Mouse (Mus musculus) thymus, postnatal 25 days (tissue): ENCODE data around the gene Pde7b.

Source experiments
- DNase-seq: peaks from one replicate; pipeline ENCODE4 v3.0.0; 2022

The Pde7b gene

GRCm38 (mm10) chr10:20492216-20492964 is 232.5 kb downstream of the Pde7b start:
- DNase-seq = no peak

DNA sequence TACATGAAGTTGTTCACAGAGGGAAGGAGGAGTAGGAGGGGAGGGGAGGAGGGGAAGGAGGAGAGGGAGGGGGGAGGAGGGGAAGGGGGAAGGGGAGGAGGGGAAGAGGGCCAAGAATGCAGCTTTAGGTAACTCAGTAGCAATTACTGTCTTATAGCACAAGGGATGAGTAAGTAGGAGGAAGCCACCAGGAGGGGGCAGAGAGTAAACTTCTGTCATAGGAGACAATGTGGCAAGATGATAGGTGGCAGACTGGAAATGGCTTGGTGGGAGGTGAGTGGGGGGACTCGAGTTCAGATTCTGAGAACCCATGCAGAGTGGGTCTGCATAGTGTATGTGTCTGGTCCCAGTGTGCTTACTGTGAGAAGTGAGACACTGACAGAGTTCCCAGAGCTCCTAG is 234.1 kb downstream of the Pde7b start:
- peak; percentile 22 for DNase-seq

DNA sequence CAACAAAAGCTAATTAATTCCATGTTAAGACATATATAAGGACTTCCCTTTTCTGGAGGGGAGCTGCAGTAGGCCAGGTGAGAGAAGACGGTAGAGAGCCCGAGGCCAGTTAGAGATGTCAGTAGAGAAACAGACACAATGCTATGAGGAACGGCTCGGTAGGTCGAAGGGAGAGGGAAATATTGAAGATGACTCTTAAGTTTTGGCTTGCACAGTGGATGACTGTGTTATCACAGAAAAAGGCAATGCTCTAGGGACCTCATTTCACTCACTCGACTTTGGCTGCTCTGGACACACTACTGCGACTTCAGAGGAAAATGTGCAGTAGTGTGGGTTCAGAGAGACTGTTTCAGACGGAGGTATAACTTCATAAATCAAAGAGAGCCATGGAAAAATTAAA is 234.6 kb downstream of the Pde7b start:
- DNase-seq = no peak

DNA sequence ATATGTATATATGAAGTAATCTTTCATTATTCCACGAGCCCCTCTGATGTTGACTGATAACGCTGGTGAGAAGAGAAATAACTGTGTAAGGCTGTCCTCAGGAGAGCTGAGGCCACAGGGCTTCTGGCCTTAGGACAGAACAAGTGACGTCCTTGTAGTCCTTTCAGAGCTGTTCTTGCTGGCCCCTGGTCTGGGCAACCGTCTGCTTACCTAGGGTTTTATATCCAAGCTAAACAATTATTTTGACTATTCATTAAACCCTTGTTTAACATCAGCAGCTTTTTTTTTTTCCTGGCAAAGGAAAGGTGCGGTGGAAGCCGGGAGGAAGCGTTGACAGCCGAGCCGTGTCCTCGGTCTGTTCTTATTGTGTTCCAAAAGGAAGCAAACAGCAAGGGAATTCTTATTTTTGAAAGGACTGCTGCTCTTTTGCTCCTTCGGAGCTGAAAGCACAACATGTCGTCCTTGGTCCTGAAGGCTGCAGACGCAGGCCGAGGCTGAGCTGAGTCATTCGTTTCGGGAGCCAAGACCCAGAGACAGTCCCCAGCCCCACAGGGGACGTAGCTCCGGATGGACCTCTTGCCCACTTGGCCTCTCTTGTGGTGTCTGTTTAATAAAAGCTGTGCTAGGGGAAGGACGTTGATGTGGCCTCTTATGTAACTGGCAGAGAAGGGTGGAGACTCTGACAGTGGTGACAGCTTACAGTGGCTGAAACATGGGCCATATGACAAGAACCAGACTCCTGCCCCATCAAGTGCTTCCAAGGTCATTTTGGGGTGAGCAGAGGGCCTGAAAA is 238.2 kb downstream of the Pde7b start:
- DNase-seq = no peak

GRCm38 (mm10) chr10:20485816-20486215 is 239.1 kb downstream of the Pde7b start:
- no peak for DNase-seq

GRCm38 (mm10) chr10:20479481-20479880 is 245.4 kb downstream of the Pde7b start:
- DNase-seq = no peak

DNA sequence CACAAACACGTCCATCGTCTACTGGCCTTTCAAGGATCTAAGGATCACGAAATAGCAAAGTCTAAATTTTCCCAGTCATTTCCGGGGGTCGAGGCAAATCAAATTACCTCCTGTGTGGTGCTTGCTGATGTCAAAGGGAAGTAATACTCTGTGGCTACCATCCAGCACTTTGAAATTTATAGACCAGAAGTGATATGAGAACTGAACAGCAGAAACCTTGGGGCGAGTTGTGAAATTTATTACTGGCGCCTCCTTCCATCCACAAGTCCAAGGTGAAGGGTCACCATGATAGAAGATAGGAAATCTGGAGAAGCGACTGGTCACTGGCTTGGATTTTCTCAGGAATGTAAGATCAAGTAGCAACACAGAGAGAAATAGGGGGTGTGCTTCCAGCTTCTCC is 246.4 kb downstream of the Pde7b start:
- DNase-seq = no peak

- DNase-seq = no peak
Observed at GRCm38 (mm10) chr10:20474831-20475230, 250.0 kb downstream of the Pde7b start.

DNA sequence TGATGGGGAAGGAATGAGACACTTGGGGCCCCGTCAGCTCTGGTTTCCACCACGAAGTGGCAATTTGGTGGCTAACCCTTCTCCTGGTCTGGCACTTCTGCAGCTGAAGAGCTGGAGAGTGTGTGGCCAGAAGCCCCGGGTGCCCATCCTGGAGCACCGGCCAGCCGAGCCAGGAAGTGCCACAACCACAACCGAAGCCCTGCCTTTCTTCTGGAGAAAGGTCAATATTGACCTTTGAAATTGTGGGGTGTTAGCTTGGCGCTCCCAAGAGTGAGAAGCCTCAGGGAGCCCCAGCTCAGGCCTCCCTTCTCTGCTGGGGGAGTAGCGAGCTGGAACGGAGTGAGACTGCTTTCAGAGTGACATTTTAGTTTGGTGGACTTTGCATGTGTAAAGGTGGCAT is 250.8 kb downstream of the Pde7b start:
- DNase-seq = no peak

DNA sequence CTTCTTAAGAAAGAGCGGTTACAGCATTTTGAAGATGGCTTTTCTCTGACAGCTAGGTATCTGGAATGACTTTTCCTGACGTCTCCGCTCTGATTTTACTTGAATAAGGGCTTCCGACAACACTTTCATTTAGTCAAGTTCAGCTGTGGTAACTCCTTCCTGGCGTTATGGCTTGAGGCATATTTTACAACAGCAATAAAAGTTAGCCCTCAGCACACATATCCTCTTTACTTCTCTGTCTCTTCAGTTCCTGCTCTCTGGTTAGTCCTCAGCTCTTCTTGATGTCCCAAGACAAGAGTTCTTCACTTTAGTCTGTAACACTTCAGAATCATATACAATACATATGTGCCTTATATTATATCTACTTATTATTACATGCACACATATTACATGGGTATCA is 251.4 kb downstream of the Pde7b start:
- no peak for DNase-seq

- DNase-seq = no peak
Observed at GRCm38 (mm10) chr10:20472007-20472406, 252.9 kb downstream of the Pde7b start.

DNA sequence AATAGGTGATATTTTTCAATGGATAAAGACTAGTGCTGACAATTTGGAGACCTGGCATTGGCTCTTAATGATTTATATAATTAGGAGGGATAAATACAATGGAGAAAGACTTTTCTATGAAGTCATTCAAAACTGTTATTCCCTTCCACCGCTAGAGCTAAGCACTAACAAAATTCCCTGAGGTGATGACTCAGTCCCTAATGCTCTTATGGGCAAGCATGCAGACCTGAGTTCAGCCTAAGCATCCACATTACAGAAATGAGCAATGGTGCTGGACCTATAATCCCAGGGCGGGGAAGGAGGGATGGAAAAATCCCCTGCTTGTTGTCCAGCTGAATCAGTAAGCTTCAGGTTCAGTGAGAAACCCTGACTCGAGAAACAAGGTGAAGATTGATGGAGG is 260.2 kb downstream of the Pde7b start:
- DNase-seq = no peak

- DNase-seq = no peak
Observed at GRCm38 (mm10) chr10:20463941-20464340, 260.9 kb downstream of the Pde7b start.

DNA sequence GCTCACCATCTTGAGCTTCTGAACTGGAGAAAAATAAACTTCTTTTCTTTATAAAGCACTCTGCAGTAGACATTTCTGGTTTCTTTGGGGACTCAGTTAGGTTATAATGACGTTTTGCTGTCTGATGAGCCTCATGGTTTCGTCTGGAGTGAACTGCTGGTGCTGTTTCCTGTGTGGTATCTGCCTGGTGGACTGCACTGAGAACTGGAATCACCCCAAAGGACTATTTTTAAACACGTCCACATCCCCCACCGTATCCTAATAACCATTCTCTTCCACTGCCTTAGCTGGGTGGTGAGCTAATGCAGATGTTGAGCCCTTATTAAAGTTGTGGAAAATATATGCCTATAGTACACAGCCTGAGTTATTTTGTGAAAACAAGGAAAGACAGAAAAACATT is 262.3 kb downstream of the Pde7b start:
- no peak for DNase-seq

DNA sequence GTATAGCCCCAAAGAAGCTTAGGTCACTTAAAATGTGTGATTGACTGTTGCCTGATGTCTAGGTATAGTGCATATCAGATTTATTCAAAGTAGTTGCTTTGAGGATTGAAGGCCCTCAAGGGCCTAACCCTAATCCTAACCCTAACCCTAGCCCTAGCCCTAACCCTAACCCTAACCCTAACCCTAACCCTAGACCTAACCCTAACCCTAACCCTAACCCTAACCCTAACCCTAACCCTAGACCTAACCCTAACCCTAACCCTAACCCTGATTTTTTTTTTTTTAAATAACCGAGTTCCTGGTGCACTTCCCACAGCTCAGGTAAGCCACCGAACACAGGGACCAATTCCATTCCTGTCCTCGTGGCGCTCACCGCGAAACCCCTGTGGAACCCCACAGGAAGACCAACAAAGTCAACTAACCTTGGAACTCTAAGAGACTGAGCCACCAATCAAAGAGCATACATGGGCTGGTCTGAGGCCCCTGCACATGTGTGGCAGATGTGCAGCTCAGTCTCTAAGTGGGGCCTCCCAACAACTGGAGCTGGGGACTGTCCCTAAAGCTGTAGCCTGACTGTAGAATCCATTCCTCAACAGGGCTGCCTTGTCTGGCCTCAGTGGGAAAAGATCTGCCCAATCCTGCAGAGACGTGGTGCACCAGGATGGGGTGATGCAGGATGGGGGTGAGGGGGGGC is 265.1 kb downstream of the Pde7b start:
- DNase-seq = no peak

DNA sequence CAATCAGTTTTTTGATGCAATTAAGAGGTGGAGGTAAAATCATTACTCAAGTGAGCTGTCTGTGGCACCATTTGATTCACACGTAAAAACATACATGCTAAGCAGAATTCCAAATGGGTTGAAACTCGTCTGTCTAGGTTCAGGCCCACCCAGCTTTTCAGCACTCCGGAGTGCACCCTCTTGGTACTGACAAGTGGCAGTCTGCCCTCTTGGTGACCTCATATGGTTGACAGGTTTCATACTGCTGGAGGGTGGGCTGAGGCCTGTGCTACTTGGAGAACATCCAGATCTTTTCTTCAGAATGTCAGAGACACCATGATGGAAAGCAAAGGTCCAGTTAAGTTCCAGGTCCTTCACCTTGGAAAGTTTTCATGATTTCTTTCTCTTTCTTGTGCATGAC is 265.7 kb downstream of the Pde7b start:
- no peak for DNase-seq

GRCm38 (mm10) chr10:20454387-20455065 is 270.4 kb downstream of the Pde7b start:
- DNase-seq = no peak

DNA sequence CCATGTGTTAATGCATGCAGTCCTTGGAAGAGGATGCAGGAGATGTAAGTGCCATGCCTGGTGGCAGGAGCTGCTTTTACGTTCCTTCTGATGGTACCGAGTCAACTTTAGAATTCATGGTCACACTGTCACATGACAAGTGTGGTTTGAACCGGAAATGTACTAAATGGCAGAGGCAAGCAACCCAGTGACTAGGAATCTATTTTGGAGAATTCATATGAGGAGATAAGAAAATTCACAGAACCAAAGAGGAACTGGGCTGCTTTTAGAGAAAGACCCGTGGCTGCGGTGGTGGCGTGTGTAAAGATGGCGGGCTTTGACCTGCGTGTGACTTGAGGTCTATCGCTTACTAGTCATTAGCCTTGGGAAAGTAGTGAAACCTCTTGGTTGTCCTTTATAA is 287.4 kb downstream of the Pde7b start:
- DNase-seq = no peak

GRCm38 (mm10) chr10:20437021-20437420 is 287.9 kb downstream of the Pde7b start:
- DNase-seq = no peak

DNA sequence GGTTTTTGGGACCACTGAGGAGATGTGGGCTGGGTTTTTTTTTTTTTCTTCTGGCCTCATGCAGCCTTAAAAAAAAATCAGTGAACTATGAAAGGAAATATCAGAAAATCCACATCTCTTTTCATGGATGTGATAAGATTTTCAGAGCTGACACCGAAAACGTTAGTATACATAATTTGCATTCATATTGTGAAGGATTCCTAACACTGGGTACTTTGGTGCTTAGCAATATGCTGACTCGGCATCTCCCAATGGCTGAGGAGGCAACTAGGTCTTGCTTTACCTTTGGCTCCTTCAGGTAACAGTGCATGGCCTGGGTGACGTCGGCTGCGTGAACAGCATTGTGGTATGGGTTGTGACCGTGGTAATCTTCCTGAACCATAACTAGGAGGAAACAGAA is 289.0 kb downstream of the Pde7b start:
- DNase-seq = no peak

- DNase-seq = no peak
Observed at GRCm38 (mm10) chr10:20431336-20431735, 293.5 kb downstream of the Pde7b start.

DNA sequence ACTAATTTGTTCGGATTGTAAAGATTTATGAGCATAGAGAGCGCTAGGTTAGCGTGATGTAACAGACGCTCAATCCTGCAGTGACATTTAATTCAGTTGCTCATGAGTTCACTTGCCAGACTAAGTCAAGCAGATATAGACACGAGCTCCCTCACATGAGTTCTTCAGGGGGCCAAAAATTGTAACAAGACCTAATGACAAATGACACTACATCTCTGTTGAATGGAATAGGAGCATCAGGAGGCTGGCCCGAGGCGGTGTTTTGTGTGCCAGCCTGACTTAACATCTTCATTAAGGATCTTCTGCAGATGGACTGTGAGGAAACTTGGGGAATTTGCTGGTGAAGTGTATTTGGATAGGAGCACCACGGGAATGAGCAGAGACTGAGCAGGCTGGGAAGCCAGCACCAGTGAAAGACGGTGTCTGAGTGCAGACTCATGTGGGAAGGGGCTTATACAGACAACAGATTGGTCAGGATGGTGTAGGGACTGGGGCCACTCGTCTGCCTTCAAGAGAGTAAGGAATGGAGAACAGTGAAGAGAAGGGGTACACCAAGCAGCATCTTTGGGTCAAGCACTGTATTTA is 303.5 kb downstream of the Pde7b start:
- no peak for DNase-seq

- no peak for DNase-seq
Observed at GRCm38 (mm10) chr10:20420296-20420695, 304.6 kb downstream of the Pde7b start.
